ENCODE assay signal across 8 mouse cellular contexts in genomic region chr9:120733681-120734465, GRCm38 (mm10).
DNase-seq lines count a peak whose midpoint lies in the region; ATAC-seq and TF ChIP-seq lines count a peak whose summit lies in the region.

No protein-coding gene starts in this region.

- peak; percentile 68 for TF ChIP-seq CTCF in hindbrain, postnatal 0 days (IDR thresholded peaks at IDR 0.05; ENCODE audit: low read depth)

- H3K4me1 ChIP-seq in embryonic facial prominence, embryonic 15.5 days = peaks cover 47% of the 10 kb centered on the region
- peaks cover 20% of the 10 kb centered on the region; the same call in 1 of the 2 replicates for H3K4me1 ChIP-seq in hindbrain, postnatal 0 days (ENCODE audit: insufficient read depth, low read length)
- peaks cover 31% of the 10 kb centered on the region for H3K4me1 ChIP-seq in lung, embryonic 16.5 days (replicated peaks; ENCODE audit: control insufficient read depth, insufficient read depth, low read length)

- no peaks in the 10 kb centered on the region for H3K36me3 ChIP-seq in embryonic facial prominence, embryonic 15.5 days
- H3K36me3 ChIP-seq in hindbrain, postnatal 0 days (ENCODE audit: insufficient read depth, low read length) = no peaks in the 10 kb centered on the region
- no peaks in the 10 kb centered on the region for H3K36me3 ChIP-seq in lung, embryonic 16.5 days (ENCODE audit: control insufficient read depth, insufficient read depth, low read length)

- ATAC-seq in embryonic facial prominence, embryonic 15.5 days (ENCODE audit: insufficient number of reproducible peaks, low FRiP score, low TSS enrichment, low read depth) = peak; percentile 51
- peak; percentile 72 for ATAC-seq in hindbrain, postnatal 0 days
- ATAC-seq in lung, embryonic 16.5 days (ENCODE audit: low read depth) = peak; percentile 70; the same call in 1 of the 2 replicates
- ATAC-seq in activated CD4-positive, CD25-positive, alpha-beta regulatory T cell, adult 4 months = no peak

- peak; percentile 52 for DNase-seq in testis, postnatal 10 days (ENCODE audit: low spot score)
- DNase-seq in testis, postnatal 14 days (ENCODE audit: low spot score) = no peak
- peak; percentile 67 for DNase-seq in hindbrain, postnatal 0 days (ENCODE audit: low spot score)
- DNase-seq in urinary bladder, postnatal 25 days (ENCODE audit: low spot score) = no peak
- DNase-seq in spleen, postnatal 14 days (ENCODE audit: low spot score in 2 of 2) = no peak

- 33% methylated on average over 11 of the region's 11 CpGs for WGBS in embryonic facial prominence, embryonic 15.5 days
- 41% methylated on average over 11 of the region's 11 CpGs for WGBS in hindbrain, postnatal 0 days
- WGBS in lung, embryonic 16.5 days = 38% methylated on average over 11 of the region's 11 CpGs

- H3K4me2 ChIP-seq in embryonic facial prominence, embryonic 15.5 days (replicated peaks) = no peak overlapping the region
- no peak overlapping the region for H3K4me2 ChIP-seq in hindbrain, postnatal 0 days (ENCODE audit: low read depth, low read length)
- H3K4me2 ChIP-seq in lung, embryonic 16.5 days (ENCODE audit: low read depth, low read length) = no peak overlapping the region

- no peaks in the 10 kb centered on the region; the same call in 1 of the 2 replicates for H3K9me3 ChIP-seq in embryonic facial prominence, embryonic 15.5 days (replicated peaks)
- no peaks in the 10 kb centered on the region for H3K9me3 ChIP-seq in hindbrain, postnatal 0 days (ENCODE audit: low read length)
- peaks cover 3% of the 10 kb centered on the region; the same call in 1 of the 2 replicates for H3K9me3 ChIP-seq in lung, embryonic 16.5 days (ENCODE audit: control insufficient read depth, low read length)

- no peak overlapping the region for H3K9ac ChIP-seq in embryonic facial prominence, embryonic 15.5 days
- H3K9ac ChIP-seq in hindbrain, postnatal 0 days (replicated peaks; ENCODE audit: low read length) = no peak overlapping the region
- H3K9ac ChIP-seq in lung, embryonic 16.5 days (ENCODE audit: low read length) = no peak overlapping the region

- no peak overlapping the region for H3K4me3 ChIP-seq in embryonic facial prominence, embryonic 15.5 days (replicated peaks)
- H3K4me3 ChIP-seq in hindbrain, postnatal 0 days (ENCODE audit: low read length) = no peak overlapping the region
- H3K4me3 ChIP-seq in lung, embryonic 16.5 days (ENCODE audit: low read length) = no peak overlapping the region

- peak overlapping the region; percentile 61 for H3K27ac ChIP-seq in embryonic facial prominence, embryonic 15.5 days (replicated peaks)
- H3K27ac ChIP-seq in hindbrain, postnatal 0 days = no peak overlapping the region
- H3K27ac ChIP-seq in lung, embryonic 16.5 days (ENCODE audit: low read length) = peak overlapping the region; percentile 19; the same call in 1 of the 2 replicates

- no peaks in the 10 kb centered on the region for H3K27me3 ChIP-seq in embryonic facial prominence, embryonic 15.5 days
- no peaks in the 10 kb centered on the region for H3K27me3 ChIP-seq in hindbrain, postnatal 0 days (ENCODE audit: insufficient read depth, low read length)
- no peaks in the 10 kb centered on the region; the same call in 1 of the 2 replicates for H3K27me3 ChIP-seq in lung, embryonic 16.5 days (ENCODE audit: control insufficient read depth, insufficient read depth, low read depth, low read length)

Comparison
In these comparisons a context has a peak if more than half of its experiments do, and no peak if none do; other contexts are left out.
1. DNase-seq: peak in testis, postnatal 10 days (single experiment) and hindbrain, postnatal 0 days (single experiment); none in testis, postnatal 14 days (single experiment), urinary bladder, postnatal 25 days (single experiment) and spleen, postnatal 14 days (0 of 2).